Mouse (Mus musculus): ENCODE measurements around the gene Plcb2. TPM values are rescaled to one million over a fixed set of nuclear protein-coding genes. Genes with fewer than 3 reads are reported as not detected.

Plcb2 gene
- total RNA-seq, 2 experiments from 2014 or later = 2.2 to 2.5 TPM

DNA sequence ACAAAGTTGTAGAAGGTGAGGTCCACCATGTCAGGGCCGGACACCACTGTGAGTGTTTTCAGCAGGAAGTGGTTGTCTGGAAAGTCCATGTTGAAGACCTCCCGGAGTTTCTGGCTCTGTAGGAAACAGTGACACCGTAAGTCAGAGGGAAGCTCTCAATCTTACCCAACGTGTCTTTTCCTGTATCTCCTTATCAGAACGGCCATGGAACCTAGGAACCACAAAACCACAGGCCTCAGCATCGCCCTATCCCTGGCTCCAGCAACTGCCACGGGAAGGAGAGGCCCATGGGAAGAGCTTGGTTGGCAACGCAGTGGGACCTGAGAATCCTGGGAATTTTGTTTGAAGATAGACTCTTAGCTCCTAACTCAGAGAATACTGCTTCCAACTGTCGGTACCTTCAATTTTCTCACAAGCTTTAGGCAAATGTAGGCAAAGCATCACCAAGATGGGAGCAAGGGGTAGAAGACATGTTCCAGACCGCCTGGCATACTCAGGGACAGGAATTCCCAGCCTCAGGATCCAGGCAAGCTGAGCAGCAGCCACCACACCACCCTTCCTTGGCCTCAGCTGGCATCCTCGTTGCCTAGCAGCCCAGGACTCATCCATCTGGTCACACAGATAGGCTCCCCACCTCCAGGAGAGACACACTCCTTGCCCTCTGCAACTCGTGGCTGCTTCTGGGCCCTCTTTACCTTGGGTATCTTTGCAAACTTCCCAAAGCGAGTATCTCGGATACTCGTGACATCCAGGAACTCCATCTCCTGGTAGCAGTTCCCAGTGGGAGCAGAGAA lies 4.3 kb downstream of the Plcb2 start:
- DNase-seq (ENCODE audit: low spot score in 2 of 2) = no peak

DNA sequence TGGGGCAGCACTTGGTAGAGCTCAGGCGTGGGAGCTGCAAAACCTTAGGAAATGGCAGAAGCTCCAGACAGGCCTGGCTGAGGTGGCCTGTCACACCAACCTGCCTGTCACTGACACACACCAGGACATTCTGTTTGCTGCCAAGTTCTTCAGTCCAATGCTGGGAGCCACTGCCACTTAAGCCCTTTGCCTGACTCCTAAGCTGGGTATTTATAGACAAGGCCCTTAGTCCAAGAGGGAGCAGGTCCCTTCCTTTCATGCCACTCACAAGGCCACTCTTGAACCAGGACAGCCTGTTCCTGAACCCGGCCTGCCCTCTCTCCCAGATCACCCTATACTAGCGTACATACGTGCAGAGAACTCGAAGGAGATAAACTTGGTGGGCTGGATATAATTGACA lies 11.6 kb downstream of the Plcb2 start:
- DNase-seq (ENCODE audit: low spot score in 2 of 2) = no peak

- DNase-seq (ENCODE audit: low spot score in 2 of 2) = peak; percentile 67 to 74
Measured at GRCm38 (mm10) chr2:118714230-118714629, 14.0 kb downstream of the Plcb2 start.

DNA sequence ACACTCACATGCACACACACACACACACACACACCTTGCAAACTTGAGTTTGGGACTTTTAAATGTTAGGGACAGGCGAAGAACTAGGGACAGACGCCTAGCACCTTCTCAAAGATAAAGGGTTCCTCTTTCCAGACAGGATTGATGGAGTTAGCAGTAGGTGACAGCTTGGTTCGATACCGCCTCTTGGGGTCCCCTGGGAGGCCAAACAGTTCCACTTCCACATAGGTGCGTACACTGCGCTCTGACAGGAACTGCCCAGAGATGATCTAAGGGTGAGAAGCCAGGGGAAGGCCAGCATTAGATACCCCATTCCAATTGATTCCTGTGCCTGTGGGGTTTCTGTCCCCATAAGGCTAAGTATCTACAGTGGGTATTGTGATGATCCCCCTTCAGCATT lies 14.6 kb downstream of the Plcb2 start:
- DNase-seq (ENCODE audit: low spot score in 2 of 2) = no peak

DNA sequence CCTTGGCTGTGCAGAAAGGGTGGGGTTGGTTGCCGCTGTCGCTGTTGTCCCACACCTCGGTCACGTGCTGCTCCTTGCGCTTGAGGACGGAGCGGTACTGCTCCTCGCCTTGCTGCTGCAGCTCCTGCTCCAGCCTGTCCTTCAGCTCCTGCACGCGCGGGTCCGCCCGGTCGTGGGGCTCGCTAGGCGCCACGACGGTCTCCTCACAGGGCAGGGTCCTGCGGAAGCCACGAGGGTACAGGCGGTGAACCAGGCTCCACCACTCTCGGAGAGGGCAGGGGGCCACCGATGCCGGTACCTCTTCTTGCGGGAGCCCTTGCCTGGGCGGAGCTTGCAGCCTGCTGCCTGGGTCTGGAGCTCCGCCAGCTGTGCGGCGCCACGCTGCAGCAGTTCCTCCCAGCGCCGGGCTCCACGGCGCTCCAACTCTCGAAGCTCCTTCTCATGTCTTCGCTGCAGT lies 17.2 kb downstream of the Plcb2 start:
- no peak for DNase-seq (ENCODE audit: low spot score in 2 of 2)

DNA sequence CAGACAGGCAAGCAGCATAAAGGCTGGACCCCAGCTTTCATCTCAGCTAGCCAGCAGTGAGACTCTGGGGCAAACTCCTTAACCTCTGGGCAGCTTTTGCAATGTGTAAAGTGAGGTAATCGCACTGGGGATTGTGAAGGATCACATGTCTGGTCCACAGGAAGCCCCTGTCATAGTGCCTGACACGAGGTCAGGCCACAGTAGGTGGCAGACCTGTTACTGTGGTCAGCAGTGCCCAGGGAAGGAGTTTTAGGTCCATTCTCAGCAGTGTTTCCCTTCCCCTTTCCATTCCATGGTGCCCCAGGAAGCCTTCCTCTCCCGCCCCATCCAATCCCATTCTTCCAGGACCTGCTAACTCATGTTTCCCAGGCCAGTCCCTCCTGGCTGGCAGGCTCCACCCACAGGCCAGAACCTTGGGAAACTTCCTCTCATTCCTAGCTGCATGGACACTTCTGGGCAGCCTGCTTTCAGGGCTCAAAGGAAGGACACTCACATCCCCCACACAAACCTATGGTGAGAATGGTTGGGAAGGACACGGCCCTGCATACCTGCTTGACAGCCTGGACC lies 18.5 kb downstream of the Plcb2 start:
- DNase-seq (ENCODE audit: low spot score in 2 of 2) = no peak

DNA sequence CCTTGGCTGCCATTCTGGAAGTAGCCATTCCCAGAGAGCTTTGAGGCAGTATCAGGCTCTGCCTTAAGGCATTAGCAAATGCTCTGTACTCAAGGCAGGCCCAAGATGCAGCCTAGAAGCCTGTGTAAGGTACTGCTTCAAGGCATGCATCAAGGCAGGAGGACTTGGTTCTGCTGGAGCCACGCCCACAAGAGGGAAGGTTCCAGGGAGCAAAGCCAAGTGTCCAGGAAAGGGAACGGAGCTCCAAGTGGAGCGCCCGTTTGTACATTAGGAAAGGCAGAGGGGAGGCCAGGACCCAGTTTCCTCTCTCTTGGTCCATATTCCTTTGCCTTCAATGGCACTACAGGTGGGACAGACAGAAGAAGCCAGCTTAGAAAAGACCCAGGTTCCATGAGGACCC lies 19.8 kb downstream of the Plcb2 start:
- no peak for DNase-seq (ENCODE audit: low spot score in 2 of 2)

- peak in 1 of 2 experiments; percentile 59 for DNase-seq (ENCODE audit: low spot score in 2 of 2)
Measured at GRCm38 (mm10) chr2:118706436-118706835, 21.8 kb downstream of the Plcb2 start.

- peak in 1 of 2 experiments; percentile 45 for DNase-seq (ENCODE audit: low spot score in 2 of 2)
Measured at GRCm38 (mm10) chr2:118703913-118704730, 24.1 kb downstream of the Plcb2 start, which contains the start of gene Ankrd63. Gene Ankrd63, minus strand, starts transcription at chr2:118703963.

GRCm38 (mm10) chr2:118702883-118703761 lies 25.1 kb downstream of the Plcb2 start:
- DNase-seq (ENCODE audit: low spot score in 2 of 2) = no peak

- DNase-seq (ENCODE audit: low spot score in 2 of 2) = no peak
Measured at GRCm38 (mm10) chr2:118701971-118702882, 26.0 kb downstream of the Plcb2 start.

- DNase-seq (ENCODE audit: low spot score in 2 of 2) = no peak
Measured at GRCm38 (mm10) chr2:118701161-118701560, 27.1 kb downstream of the Plcb2 start.

GRCm38 (mm10) chr2:118700179-118701062 lies 27.8 kb downstream of the Plcb2 start:
- peak; percentile 54 to 72 for DNase-seq (ENCODE audit: low spot score in 2 of 2)

DNA sequence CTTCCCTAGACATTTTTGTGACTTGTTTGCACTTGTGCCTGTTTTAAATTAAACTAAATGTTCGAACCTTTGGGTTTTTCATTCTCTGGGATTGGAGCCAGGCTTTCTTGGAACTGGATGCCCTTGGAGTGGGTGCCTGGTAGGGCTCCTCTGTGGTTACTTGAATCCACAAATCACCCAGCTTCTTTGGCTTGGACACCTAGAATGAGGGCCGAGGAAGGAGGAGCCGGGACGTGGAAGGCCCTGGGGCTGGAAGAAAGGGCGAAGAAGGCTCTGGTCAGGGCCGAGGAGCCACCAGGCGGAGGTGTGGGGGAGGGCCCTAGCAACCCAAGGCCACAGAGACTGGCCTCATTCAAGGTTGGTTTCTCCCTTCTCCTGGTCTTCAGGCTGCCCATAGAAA lies 30.3 kb downstream of the Plcb2 start:
- no peak for DNase-seq (ENCODE audit: low spot score in 2 of 2)

- no peak for DNase-seq (ENCODE audit: low spot score in 2 of 2)
Measured at GRCm38 (mm10) chr2:118697311-118697877, 30.8 kb downstream of the Plcb2 start.

DNA sequence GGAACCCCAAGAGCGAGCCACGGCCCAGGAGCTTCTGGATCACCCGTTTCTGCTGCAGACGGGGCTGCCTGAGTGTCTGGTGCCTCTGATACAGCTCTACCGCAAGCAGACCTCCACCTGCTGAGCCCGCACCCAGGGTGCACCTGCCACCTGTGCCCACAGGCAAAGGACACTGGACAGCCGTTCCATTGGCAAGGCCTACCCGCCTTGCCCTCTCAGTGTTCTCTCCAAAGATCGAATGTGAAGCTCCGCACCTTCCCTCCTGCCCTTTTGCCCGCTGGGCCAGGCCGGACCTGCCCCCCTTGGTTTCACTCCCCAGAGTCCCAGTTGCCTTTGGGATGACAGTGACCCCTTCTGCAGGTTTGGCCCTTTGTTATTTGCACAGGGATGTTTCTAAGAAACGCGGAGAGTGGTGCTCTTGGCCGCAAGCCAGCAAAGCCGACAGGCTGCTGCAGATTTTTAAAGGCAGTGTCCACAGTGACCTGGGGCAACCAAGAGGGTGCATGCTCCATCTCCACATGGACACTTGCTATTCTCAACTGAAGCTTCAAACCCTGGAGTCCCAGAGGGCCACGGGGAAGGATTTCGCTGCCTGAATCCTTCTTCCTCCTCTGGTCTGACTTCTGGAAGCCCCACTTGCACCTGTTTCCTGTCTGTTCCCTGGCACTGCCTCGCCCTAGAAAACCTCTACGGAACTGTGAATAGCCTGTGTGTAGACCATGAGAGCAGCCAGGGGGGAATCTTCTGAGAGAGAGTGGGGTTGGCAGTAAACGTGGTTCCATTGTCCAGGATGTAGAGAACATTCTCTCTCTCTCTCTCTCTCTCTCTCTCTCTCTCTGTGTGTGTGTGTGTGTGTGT lies 31.6 kb downstream of the Plcb2 start:
- DNase-seq (ENCODE audit: low spot score in 2 of 2) = no peak

DNA sequence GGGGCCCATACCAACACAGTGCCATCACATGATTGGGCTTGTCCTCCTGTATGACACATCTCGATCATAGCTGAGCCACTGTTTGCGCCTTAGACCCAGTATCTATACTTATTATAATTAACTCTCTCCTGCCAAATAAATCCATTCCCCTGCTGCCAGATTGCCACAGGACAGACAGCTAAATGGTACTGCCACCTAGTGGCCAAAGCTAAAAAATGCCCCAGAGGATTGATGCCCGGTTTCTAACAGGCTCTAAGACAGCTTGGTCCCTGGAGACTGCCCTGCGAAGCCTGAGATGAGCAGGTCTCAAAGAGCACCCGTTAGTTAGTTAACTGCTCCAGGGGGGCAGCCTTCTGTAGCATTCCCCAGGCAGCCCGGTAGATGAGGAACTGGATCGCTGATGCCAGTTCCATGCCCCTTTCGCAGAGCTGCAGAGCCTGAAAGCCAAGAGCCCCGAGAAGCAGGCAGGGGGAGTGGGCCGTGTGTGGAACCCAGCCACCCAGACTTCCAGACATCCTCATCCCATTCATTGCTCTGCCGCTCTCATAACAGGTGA lies 32.5 kb downstream of the Plcb2 start:
- DNase-seq (ENCODE audit: low spot score in 2 of 2) = peak; percentile 59 to 80
